Mouse (Mus musculus) stomach, embryonic 16.5 days (tissue): ENCODE measurements at regions not wholly inside any gene's neighbourhood (a gene's known extent, or its start where the extent isn't known, plus 50 kb on each side); places are given as distances from the start of the nearest gene placed in this dataset.

ENCODE experiments used
- ATAC-seq: fragments of 200-750 bp; cut with Nextera tagmentation; 2 replicates; pipeline ENCODE4 v1.8.0; 2017; ENCODE audit warnings: moderate number of reproducible peaks, moderate TSS enrichment; ENCODE audit not compliant: insufficient read depth, low FRiP score
- H3K27ac ChIP-seq: fragments of 300-500 bp; sonication (generic); 2 replicates; pipeline ENCODE4 v1.5.1; 2014; ENCODE audit warnings: low read length
- H3K27me3 ChIP-seq: fragments of 300-500 bp; sonication (generic); 2 replicates; pipeline ENCODE4 v1.6.1; 2014; ENCODE audit warnings: low read length, control low read depth, mixed read lengths; ENCODE audit not compliant: control insufficient read depth, insufficient read depth
- H3K36me3 ChIP-seq: fragments of 300-500 bp; sonication (generic); 2 replicates; pipeline ENCODE4 v1.6.1; 2014; ENCODE audit warnings: low read length; ENCODE audit not compliant: control insufficient read depth, insufficient read depth
- H3K4me1 ChIP-seq: fragments of 300-500 bp; sonication (generic); 2 replicates; pipeline ENCODE4 v1.6.1; 2014; ENCODE audit warnings: low read length, control low read depth, mixed read lengths; ENCODE audit not compliant: control insufficient read depth, insufficient read depth
- H3K4me2 ChIP-seq: fragments of 300-500 bp; sonication (generic); 2 replicates; pipeline ENCODE4 v1.6.1; 2014; ENCODE audit warnings: low read depth, low read length, mixed read lengths
- H3K4me3 ChIP-seq: fragments of 300-500 bp; sonication (generic); replicated peaks from 2 replicates; pipeline ENCODE4 v1.5.1; 2014; ENCODE audit warnings: mild to moderate bottlenecking, low read length
- H3K9ac ChIP-seq: fragments of 300-500 bp; sonication (generic); 2 replicates; pipeline ENCODE4 v1.6.1; 2014; ENCODE audit warnings: low read length
- H3K9me3 ChIP-seq: fragments of 300-500 bp; sonication (generic); replicated peaks from 2 replicates; pipeline ENCODE4 v1.6.1; 2016; ENCODE audit warnings: low read length, control low read depth; ENCODE audit not compliant: control insufficient read depth
- WGBS: fragments of 180-500 bp; shearing (Covaris S2); extraction: QIAGEN DNeasy Blood & Tissue Kit; methylation state at CpG from one replicate; pipeline ENCODE4 v1.1.7; 2014; 5-methylcytosine and 5-hydroxymethylcytosine counted together

GRCm38 (mm10) chr13:72849841-72850240, 221.2 kb downstream of the Irx2 start:
- H3K9me3 ChIP-seq = no peaks in the 10 kb centered on the region
- H3K27ac ChIP-seq = no peak overlapping the region
- H3K4me1 ChIP-seq = no peaks in the 10 kb centered on the region
- no peaks in the 10 kb centered on the region for H3K27me3 ChIP-seq
- H3K36me3 ChIP-seq = no peaks in the 10 kb centered on the region
- H3K4me2 ChIP-seq = no peak overlapping the region
- no peak overlapping the region for H3K9ac ChIP-seq
- no peak for ATAC-seq
- no peak overlapping the region for H3K4me3 ChIP-seq
- WGBS = 74% methylated on average over 11 of the region's 11 CpGs

DNA sequence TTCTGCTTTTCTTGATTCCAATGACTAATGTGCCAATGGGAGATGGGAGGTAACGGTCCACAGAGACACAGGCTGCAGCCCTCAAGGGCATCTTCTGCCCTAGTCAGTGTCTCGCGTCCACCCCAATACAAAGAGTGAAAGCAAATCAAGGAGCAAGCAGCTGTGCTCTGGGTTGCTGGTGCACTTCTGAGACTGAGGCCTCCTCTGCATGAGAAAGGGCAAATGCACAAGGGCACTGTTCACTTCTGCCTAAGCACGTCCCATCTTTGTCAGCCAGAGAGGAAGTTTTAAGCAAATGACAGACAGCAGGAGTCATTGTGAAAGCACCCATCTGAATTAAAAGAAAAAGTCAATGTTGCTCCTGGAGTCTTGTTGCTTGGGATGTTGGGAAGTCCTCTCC, 224.3 kb downstream of the Irx2 start:
- ATAC-seq = no peak
- Histone ChIP-seq H3K4me2 (no peak overlapping the region), H3K9me3 (no peaks in the 10 kb centered on the region), H3K9ac (no peak overlapping the region), H3K4me3 (no peak overlapping the region), H3K27ac (no peak overlapping the region), H3K4me1 (no peaks in the 10 kb centered on the region), H3K36me3 (no peaks in the 10 kb centered on the region), H3K27me3 (no peaks in the 10 kb centered on the region)
- WGBS = 76% methylated on average over 4 of the region's 4 CpGs

DNA sequence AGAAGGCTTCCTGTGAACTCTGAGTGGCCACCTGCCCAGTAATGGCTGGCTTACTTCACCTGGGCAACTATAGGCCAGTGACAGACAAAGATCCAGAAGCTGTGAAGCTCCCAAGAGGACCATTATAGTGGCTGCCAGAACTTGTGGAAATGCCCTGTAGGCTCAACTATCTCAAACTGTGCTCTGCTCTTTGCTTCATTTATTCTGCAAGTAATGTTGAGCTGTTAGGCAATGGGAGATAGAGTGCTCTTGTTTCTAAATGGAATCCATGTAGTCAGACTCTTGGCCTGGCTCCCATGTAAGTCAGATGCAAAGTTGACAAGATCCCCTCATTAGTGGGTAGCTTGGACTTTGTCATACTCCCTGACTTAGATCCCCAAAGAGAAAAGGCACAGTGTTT, 247.3 kb downstream of the Irx2 start:
- H3K4me2 ChIP-seq = no peak overlapping the region
- ATAC-seq = no peak
- H3K27ac ChIP-seq = no peak overlapping the region
- H3K36me3 ChIP-seq = no peaks in the 10 kb centered on the region
- no peaks in the 10 kb centered on the region for H3K4me1 ChIP-seq
- no peaks in the 10 kb centered on the region for H3K9me3 ChIP-seq
- no peak overlapping the region for H3K9ac ChIP-seq
- H3K27me3 ChIP-seq = no peaks in the 10 kb centered on the region
- H3K4me3 ChIP-seq = no peak overlapping the region

DNA sequence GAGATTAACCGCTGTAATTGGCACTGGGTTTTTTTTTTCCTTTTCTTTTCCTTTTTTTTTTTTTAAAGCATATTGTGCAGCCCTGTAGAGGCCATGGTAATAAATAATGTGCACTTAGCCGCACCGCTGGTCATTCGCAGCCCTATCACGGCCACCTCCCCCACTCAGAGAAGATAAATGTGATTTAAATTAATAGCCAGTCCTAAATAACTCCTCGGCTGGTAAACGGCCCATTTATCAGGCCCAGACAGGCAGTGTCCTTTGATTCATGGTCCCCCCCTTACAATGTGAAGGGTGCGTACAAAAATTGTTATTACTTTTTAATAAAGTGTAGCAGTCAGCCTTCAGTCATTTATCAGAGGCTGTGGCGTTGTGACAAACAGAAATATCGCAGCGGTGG, 266.4 kb downstream of the Irx2 start:
- Histone ChIP-seq H3K36me3 (no peaks in the 10 kb centered on the region), H3K4me2 (no peak overlapping the region), H3K27ac (no peak overlapping the region), H3K9me3 (no peaks in the 10 kb centered on the region), H3K4me1 (no peaks in the 10 kb centered on the region), H3K4me3 (no peak overlapping the region), H3K27me3 (no peaks in the 10 kb centered on the region), H3K9ac (no peak overlapping the region)
- WGBS = 29% methylated on average over 11 of the region's 11 CpGs
- no peak for ATAC-seq

GRCm38 (mm10) chr13:72902576-72902975, 274.0 kb downstream of the Irx2 start:
- no peaks in the 10 kb centered on the region for H3K4me1 ChIP-seq
- H3K9ac ChIP-seq = no peak overlapping the region
- no peaks in the 10 kb centered on the region for H3K36me3 ChIP-seq
- no peaks in the 10 kb centered on the region for H3K27me3 ChIP-seq
- no peaks in the 10 kb centered on the region for H3K9me3 ChIP-seq
- H3K27ac ChIP-seq = no peak overlapping the region
- H3K4me3 ChIP-seq = no peak overlapping the region
- ATAC-seq = no peak
- H3K4me2 ChIP-seq = no peak overlapping the region
- WGBS = 33% methylated on average over 2 of the region's 2 CpGs

DNA sequence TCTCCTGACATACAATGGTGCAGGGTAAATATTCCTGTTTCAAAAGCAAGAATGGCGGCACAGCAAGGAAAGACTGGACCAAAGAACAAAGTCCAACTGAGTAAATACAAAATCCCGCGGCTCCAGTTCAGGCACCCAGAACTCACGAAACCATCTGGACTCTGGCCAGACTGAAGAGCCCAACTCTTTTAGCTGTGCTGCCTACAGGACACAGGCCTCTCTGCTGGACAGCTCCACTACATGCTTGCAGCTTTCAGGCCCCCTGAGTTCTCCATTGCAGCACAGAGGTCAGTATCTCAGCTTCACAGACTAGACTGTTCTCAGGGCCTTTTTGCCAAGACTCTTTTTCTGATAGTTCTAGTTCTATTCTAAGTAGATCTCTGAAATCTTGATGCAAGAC, 290.3 kb downstream of the Irx2 start:
- no peaks in the 10 kb centered on the region for H3K4me1 ChIP-seq
- no peak for ATAC-seq
- H3K27me3 ChIP-seq = no peaks in the 10 kb centered on the region
- H3K36me3 ChIP-seq = no peaks in the 10 kb centered on the region
- H3K27ac ChIP-seq = no peak overlapping the region
- no peak overlapping the region for H3K4me2 ChIP-seq
- no peaks in the 10 kb centered on the region for H3K9me3 ChIP-seq
- WGBS = 52% methylated on average over 4 of the region's 4 CpGs
- no peak overlapping the region for H3K9ac ChIP-seq
- H3K4me3 ChIP-seq = no peak overlapping the region

- ATAC-seq = no peak
- H3K27me3 ChIP-seq = no peaks in the 10 kb centered on the region
- H3K9me3 ChIP-seq = no peaks in the 10 kb centered on the region
- WGBS = 32% methylated on average over 1 of the region's 1 CpGs
- H3K36me3 ChIP-seq = no peaks in the 10 kb centered on the region
- H3K27ac ChIP-seq = no peak overlapping the region
- H3K4me3 ChIP-seq = no peak overlapping the region
- no peaks in the 10 kb centered on the region for H3K4me1 ChIP-seq
- H3K4me2 ChIP-seq = no peak overlapping the region
- no peak overlapping the region for H3K9ac ChIP-seq
Measured at GRCm38 (mm10) chr13:72920368-72920767, 291.7 kb downstream of the Irx2 start.

- Histone ChIP-seq H3K9ac (no peak overlapping the region), H3K4me3 (no peak overlapping the region), H3K27me3 (no peaks in the 10 kb centered on the region), H3K4me1 (no peaks in the 10 kb centered on the region), H3K4me2 (no peak overlapping the region), H3K36me3 (no peaks in the 10 kb centered on the region), H3K27ac (no peak overlapping the region), H3K9me3 (no peaks in the 10 kb centered on the region)
- ATAC-seq = no peak; the same call in 1 of the 2 replicates
- WGBS = 17% methylated on average over 6 of the region's 6 CpGs
Measured at GRCm38 (mm10) chr13:72924560-72925135, 296.0 kb downstream of the Irx2 start.

GRCm38 (mm10) chr13:72937246-72937645, 308.6 kb downstream of the Irx2 start:
- H3K9ac ChIP-seq = no peak overlapping the region
- ATAC-seq = no peak
- H3K27me3 ChIP-seq = no peaks in the 10 kb centered on the region
- H3K4me2 ChIP-seq = no peak overlapping the region
- H3K27ac ChIP-seq = no peak overlapping the region
- no peak overlapping the region for H3K4me3 ChIP-seq
- no peaks in the 10 kb centered on the region for H3K36me3 ChIP-seq
- WGBS = 80% methylated on average over 4 of the region's 4 CpGs
- H3K9me3 ChIP-seq = no peaks in the 10 kb centered on the region
- no peaks in the 10 kb centered on the region for H3K4me1 ChIP-seq
